Mouse (Mus musculus): ENCODE results near the gene Hipk1. TPM values are rescaled to one million over a fixed set of nuclear protein-coding genes. Genes with fewer than 3 reads are reported as not detected.

The Hipk1 gene
- polyA plus RNA-seq, 1 experiment from 2014 or later = 9.9 TPM

DNA sequence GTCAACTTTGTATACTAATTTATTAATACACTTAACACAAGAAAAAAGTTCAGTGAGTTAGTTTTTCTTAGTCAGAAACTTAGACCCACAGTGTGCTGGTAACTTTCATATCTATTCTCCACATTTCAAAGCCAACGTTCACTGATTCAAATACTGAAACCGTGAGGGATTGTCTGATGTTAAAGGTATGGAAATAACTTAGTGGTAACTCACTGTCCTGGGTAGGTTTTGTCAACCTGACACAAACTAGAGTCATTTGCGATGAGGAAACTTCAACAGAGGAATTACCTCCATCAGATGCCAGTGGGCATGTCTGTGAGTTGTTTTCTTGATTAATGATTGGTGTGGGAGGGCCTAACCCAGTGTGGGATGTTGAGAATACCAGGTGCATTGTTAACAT is 37.7 kb upstream of the Hipk1 start:
- Histone ChIP-seq H3K9ac (no peak overlapping the region), H3K4me2 (no peak overlapping the region), H3K27me3 (replicated peaks) (no peaks in the 10 kb centered on the region), H3K36me3 (peaks cover 3% of the 10 kb centered on the region; the same call in 1 of the 2 replicates), H3K9me3 (no peaks in the 10 kb centered on the region), H3K4me3 (no peak overlapping the region), H3K27ac (replicated peaks) (no peak overlapping the region), H3K4me1 (peaks cover 27% of the 10 kb centered on the region)
- 88% methylated on average over 3 of the region's 3 CpGs for WGBS
- no peak for ATAC-seq (ENCODE audit: extremely low read depth, insufficient number of reproducible peaks, low FRiP score, low TSS enrichment)

DNA sequence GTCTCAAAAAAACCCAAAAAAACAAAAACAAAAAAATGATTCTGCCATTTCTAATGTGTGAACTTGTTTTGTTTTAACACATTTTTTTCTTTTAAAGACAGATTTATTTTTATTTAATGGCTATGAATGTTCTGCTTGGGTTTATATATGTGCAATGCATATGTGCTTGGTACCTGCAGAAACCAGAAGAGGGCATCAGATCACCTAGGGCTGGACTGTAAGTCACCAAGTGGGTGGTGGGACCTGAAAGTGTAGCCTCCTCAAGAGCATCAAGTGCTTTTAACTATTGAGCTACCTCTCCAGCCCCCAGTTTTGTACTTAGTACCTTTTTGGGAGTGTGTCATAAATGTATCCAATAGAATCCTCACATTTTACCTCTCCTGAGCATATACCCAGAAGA is 36.2 kb upstream of the Hipk1 start:
- ATAC-seq (ENCODE audit: extremely low read depth, insufficient number of reproducible peaks, low FRiP score, low TSS enrichment) = no peak
- no peak overlapping the region for H3K9ac ChIP-seq
- H3K4me1 ChIP-seq = peaks cover 24% of the 10 kb centered on the region
- no peak overlapping the region for H3K4me3 ChIP-seq
- H3K27ac ChIP-seq (replicated peaks) = no peak overlapping the region
- H3K36me3 ChIP-seq = peaks cover 14% of the 10 kb centered on the region
- H3K4me2 ChIP-seq = no peak overlapping the region
- H3K27me3 ChIP-seq (replicated peaks) = no peaks in the 10 kb centered on the region
- H3K9me3 ChIP-seq = no peaks in the 10 kb centered on the region

DNA sequence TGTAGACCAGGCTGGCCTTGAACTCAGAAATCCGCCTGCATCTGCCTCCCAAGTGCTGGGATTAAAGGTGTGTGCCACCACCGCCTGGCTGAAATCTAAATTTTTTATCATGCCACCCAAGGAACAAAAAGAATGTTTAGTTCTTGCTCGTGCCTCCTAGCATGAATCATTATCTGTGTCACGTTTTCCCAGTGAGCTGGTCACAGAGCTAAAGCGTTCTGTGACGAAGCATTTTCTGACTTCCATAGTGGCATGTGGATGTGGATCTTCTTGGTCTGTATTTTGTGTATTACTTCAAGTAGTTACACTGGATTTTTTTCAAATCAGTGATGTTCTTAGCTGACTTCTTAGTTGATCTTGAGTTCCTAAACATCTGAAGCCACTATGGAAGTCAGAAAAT is 19.6 kb upstream of the Hipk1 start:
- no peak for ATAC-seq (ENCODE audit: extremely low read depth, insufficient number of reproducible peaks, low FRiP score, low TSS enrichment)
- no peaks in the 10 kb centered on the region for H3K27me3 ChIP-seq (replicated peaks)
- H3K9me3 ChIP-seq = no peaks in the 10 kb centered on the region
- no peak overlapping the region for H3K9ac ChIP-seq
- no peak overlapping the region; the same call in 1 of the 2 replicates for H3K27ac ChIP-seq (replicated peaks)
- H3K36me3 ChIP-seq = peaks cover 47% of the 10 kb centered on the region
- H3K4me2 ChIP-seq = peak overlapping the region; percentile 78
- WGBS = 75% methylated on average over 6 of the region's 6 CpGs
- H3K4me3 ChIP-seq = no peak overlapping the region
- peaks cover 17% of the 10 kb centered on the region for H3K4me1 ChIP-seq

DNA sequence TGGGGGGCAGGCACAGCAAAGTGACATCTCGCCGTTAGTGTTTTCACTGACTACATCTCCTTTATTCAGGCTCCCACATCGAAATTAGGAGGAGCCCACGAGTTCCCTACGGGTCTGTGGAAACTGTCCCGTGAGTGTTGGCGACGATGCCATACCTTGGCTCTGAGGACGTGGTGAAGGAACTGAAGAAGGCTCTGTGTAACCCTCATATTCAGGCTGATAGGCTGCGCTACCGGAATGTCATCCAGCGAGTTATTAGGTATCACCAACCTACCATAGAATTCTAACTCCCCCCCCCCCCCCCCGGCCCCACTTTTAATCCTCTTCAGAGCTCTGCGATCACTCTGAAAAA is 18.4 kb upstream of the Hipk1 start:
- Histone ChIP-seq H3K36me3 (peaks cover 46% of the 10 kb centered on the region), H3K27me3 (replicated peaks) (no peaks in the 10 kb centered on the region), H3K27ac (replicated peaks) (peak overlapping the region; percentile 97), H3K4me2 (peak overlapping the region; percentile 78), H3K9me3 (no peaks in the 10 kb centered on the region), H3K9ac (peak overlapping the region; percentile 95), H3K4me3 (peak overlapping the region; percentile 67), H3K4me1 (peaks cover 17% of the 10 kb centered on the region)
- under 1% methylated on average over 14 of the region's 14 CpGs for WGBS
- ATAC-seq (ENCODE audit: extremely low read depth, insufficient number of reproducible peaks, low FRiP score, low TSS enrichment) = 0 out of 2 replicates have a peak, but pooled peaks have one; percentile 18

DNA sequence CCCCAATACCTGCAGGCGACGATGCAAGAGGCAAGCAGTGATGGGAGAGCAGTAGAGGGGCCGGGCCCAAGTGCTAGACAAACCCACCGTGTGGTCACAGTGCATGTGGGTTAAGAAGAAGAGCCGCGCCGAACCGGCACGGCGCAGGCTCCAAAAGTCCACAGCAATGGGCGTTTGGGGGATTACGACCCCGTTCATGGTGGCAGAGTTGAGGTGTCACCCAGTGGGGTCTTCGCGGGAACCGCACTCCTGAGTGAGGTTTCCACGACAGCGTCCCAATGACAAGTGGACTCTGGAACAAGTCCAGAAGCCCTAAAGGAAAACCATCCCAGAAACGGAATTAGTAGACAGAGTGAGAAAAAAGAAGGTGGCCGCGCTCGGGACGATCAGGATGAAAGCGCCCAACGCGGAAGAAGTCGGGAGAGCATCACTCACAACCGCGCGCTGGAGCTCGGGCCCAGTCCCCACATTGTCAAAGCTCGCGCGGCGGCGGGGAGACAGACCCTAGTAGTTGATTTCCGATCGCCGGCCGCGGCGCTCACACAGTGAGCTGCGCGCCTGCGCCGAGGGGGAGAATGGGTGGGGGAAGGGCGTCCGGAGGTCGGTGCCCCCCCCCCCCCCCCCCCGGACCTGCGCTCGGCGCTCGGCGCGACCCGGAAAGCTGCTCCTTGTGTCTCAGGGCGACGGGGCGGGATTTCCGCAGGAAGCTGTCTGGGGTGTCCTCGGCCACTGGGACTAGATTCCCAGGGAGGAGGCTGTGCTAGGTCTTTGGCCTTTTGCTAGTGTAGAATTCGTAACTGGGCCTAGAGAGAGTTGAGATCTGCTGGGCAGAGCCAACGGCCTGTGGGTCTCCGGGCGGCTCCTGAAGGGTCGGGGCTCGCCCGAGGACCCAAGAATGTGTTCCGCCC is 17.8 kb upstream of the Hipk1 start, which contains the start of the genes Dclre1b, Ap4b1 and Gm43064:
TSS of gene Dclre1b (minus strand) at position 554 of the 908 bp plus-strand sequence.
TSS of gene Ap4b1 (plus strand) at position 630 of the 908 bp plus-strand sequence.
TSS of gene Gm43064 (plus strand) at position 683 of the 908 bp plus-strand sequence.
- Histone ChIP-seq H3K4me3 (peak within 1 kb of the TSS; percentile 67), H3K27ac (replicated peaks) (peak within 1 kb of the TSS; percentile 97), H3K9me3 (no peaks in the 10 kb centered on the region), H3K9ac (peak within 1 kb of the TSS; percentile 95), H3K27me3 (replicated peaks) (no peaks in the 10 kb centered on the region), H3K4me2 (peak within 1 kb of the TSS; percentile 78), H3K36me3 (peaks cover 46% of the 10 kb centered on the region), H3K4me1 (peaks cover 17% of the 10 kb centered on the region)
- WGBS = under 1% methylated on average over 51 of the region's 70 CpGs
- peak; percentile 83 for ATAC-seq (ENCODE audit: extremely low read depth, insufficient number of reproducible peaks, low FRiP score, low TSS enrichment)

DNA sequence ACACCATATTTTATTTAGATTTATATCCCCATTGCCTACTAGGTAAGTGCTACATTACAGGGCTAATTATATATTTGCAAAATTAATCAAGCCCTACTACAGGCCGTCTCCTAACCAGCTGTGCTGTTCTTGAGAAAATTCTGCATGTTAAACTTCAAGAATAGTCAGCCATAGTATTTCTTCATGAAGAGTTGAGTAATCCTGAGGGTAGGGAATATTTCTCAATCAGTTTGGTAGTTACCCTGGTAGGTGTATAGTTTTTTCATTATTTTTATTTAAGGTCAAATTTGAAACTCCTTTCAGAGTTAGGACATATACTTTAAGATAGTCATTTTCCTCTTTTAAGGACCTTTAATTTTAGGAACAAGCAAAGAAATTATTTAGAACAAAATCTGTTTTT is 14.3 kb upstream of the Hipk1 start:
- Histone ChIP-seq H3K9me3 (no peaks in the 10 kb centered on the region), H3K9ac (no peak overlapping the region), H3K4me3 (no peak overlapping the region), H3K36me3 (peaks cover 47% of the 10 kb centered on the region), H3K27ac (replicated peaks) (no peak overlapping the region), H3K4me2 (no peak overlapping the region), H3K27me3 (replicated peaks) (no peaks in the 10 kb centered on the region), H3K4me1 (peaks cover 38% of the 10 kb centered on the region)
- ATAC-seq (ENCODE audit: extremely low read depth, insufficient number of reproducible peaks, low FRiP score, low TSS enrichment) = no peak
- WGBS = 98% methylated on average over 1 of the region's 1 CpGs

DNA sequence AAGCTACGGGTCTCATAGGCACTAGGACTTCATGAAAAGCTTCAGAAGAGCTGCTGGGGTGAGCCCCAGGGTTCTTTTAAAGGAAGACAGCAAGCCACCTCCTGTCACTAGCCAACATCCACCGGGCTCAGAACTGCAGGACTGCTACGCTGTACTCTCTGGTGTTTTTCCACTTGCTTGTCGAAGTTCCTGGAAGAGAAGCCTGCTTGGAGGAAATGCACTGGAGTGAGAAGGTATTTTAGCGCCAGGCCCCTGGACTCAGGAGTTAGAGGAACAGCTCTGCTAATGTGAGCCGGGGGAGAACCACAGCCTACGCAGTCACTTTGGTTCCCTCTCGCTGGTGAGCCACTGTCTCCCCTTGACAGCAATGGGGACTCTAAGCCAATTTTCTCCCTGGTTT is 11.5 kb upstream of the Hipk1 start:
- Histone ChIP-seq H3K4me3 (no peak overlapping the region), H3K36me3 (peaks cover 48% of the 10 kb centered on the region), H3K9me3 (no peaks in the 10 kb centered on the region), H3K4me2 (no peak overlapping the region), H3K4me1 (peaks cover 23% of the 10 kb centered on the region), H3K27me3 (replicated peaks) (no peaks in the 10 kb centered on the region), H3K9ac (no peak overlapping the region), H3K27ac (replicated peaks) (peak overlapping the region; percentile 77)
- WGBS = 77% methylated on average over 8 of the region's 8 CpGs
- no peak for ATAC-seq (ENCODE audit: extremely low read depth, insufficient number of reproducible peaks, low FRiP score, low TSS enrichment)

DNA sequence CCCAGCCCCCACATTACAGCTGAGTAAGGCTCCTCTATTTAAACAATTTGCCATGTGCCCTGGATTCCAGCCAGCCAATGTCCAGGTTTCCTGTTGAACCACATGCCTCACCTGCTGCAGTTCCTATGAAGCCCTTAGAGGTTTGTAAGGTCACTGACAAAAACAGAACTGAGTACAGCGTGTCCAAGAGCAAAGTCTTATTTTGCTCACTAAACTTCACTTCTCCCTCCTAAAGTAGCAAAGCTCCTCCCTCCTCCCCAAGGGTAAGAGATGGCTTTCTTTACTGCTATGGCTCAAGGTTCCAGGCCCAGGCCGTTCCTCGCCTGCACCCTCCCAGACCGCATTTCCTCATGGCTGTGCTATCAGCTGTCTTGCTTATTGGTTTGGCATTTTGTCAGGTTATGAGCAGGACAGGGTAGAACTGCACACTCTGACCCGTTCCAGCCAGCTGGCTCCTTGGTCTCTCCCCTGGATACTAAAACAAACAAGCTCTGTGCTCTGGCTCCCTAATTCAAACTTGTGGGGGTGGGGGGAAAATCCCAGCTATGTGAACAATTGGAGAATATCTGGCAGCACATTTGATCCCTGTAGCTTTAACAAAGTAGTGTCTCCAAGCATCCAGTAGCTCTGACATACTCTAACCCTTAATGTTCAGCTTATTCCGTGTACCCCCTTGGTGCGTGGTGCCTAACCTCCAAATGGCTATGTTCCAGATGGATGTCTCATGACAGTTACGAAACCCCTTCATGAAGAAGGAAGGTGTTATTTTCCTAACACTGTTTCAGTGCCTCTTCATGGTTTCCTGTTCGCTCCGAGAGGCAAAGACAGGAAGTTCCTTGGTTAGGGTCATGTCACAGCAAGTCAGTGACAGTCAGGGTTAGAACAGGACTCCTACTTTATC is 10.5 kb upstream of the Hipk1 start:
- no peak overlapping the region for H3K4me3 ChIP-seq
- peak overlapping the region; percentile 61 for H3K9ac ChIP-seq
- H3K27me3 ChIP-seq (replicated peaks) = 0 out of 2 replicates have a peak, but pooled peaks cover under 1% of the 10 kb centered on the region
- H3K4me1 ChIP-seq = peaks cover 21% of the 10 kb centered on the region
- H3K27ac ChIP-seq (replicated peaks) = peak overlapping the region; percentile 84
- H3K9me3 ChIP-seq = no peaks in the 10 kb centered on the region
- WGBS = 46% methylated on average over 10 of the region's 10 CpGs
- H3K36me3 ChIP-seq = peaks cover 43% of the 10 kb centered on the region
- peak overlapping the region; percentile 38 for H3K4me2 ChIP-seq
- peak; percentile 56; the same call in 1 of the 2 replicates for ATAC-seq (ENCODE audit: extremely low read depth, insufficient number of reproducible peaks, low FRiP score, low TSS enrichment)

DNA sequence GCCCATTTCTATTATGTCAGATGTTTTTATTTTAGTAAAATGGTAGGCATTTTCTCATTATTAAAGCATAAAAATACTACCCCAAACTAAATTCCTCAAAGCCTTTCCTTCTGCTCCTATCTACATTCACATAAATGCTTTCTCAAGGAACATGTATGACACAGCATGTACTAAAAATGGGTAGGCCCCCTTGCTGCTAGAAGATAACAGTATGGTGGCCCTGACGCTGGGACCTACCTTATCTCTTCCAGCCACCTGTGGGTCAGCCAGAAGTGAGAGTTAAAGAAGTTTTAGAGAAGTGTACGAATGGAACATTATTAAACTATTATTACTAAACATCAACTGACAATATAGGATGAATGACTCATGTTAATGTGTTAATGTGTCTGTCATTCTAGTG is 8.1 kb upstream of the Hipk1 start:
- H3K27ac ChIP-seq (replicated peaks) = no peak overlapping the region
- H3K27me3 ChIP-seq (replicated peaks) = 0 out of 2 replicates have a peak, but pooled peaks cover 2% of the 10 kb centered on the region
- ATAC-seq (ENCODE audit: extremely low read depth, insufficient number of reproducible peaks, low FRiP score, low TSS enrichment) = peak; percentile 82
- no peaks in the 10 kb centered on the region for H3K9me3 ChIP-seq
- no peak overlapping the region for H3K9ac ChIP-seq
- no peak overlapping the region for H3K4me3 ChIP-seq
- peaks cover 21% of the 10 kb centered on the region for H3K4me1 ChIP-seq
- WGBS = 26% methylated on average over 2 of the region's 2 CpGs
- H3K4me2 ChIP-seq = no peak overlapping the region
- H3K36me3 ChIP-seq = peaks cover 22% of the 10 kb centered on the region

DNA sequence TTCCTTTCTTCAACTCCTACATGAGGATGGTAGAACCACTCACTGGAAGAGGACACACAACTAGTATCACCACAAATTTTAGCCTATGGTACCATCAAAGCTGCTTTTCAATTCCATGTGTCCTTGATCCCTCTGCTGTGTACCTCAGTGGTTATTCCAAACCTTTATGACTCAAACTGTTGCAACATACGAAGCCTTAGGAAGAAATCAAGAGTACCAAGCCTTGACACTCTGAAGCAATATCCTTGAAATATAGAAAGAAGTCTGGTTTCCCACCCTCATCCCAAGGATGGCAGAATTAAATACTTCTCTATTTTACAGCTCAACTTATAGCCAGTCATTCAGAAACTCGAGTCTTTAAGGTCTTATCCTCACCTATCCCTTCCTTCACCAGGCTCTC is 5.0 kb upstream of the Hipk1 start:
- H3K4me1 ChIP-seq = peaks cover 9% of the 10 kb centered on the region
- H3K27ac ChIP-seq (replicated peaks) = no peak overlapping the region
- H3K9ac ChIP-seq = no peak overlapping the region
- H3K36me3 ChIP-seq = 0 out of 2 replicates have a peak, but pooled peaks cover 3% of the 10 kb centered on the region
- no peak overlapping the region for H3K4me2 ChIP-seq
- H3K9me3 ChIP-seq = no peaks in the 10 kb centered on the region
- no peak for ATAC-seq (ENCODE audit: extremely low read depth, insufficient number of reproducible peaks, low FRiP score, low TSS enrichment)
- 0 out of 2 replicates have a peak, but pooled peaks cover 2% of the 10 kb centered on the region for H3K27me3 ChIP-seq (replicated peaks)
- no peak overlapping the region for H3K4me3 ChIP-seq
- WGBS = 58% methylated on average over 2 of the region's 2 CpGs

DNA sequence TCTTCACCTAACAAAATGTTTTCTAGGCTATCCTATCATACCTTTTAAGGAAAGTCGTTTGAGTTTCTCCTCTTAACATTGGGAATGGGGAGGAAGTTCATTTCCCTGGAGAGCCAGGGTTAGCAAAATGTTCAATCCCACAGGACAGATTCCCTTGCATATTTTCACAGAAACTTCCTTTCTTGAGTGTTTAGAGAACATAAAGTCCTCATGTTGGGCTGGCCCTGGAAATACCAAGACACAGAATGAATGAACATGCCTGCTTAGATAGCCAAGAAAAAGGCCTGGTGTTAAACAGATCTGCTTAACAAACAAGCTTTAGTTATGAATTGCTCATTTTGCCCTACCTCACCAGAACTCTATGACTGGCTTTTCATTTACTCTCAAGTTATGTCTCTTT is 1.2 kb upstream of the Hipk1 start:
- Histone ChIP-seq H3K4me1 (peaks cover 20% of the 10 kb centered on the region), H3K36me3 (no peaks in the 10 kb centered on the region), H3K27me3 (replicated peaks) (0 out of 2 replicates have a peak, but pooled peaks cover 2% of the 10 kb centered on the region), H3K9me3 (no peaks in the 10 kb centered on the region), H3K4me3 (no peak overlapping the region), H3K9ac (no peak overlapping the region), H3K4me2 (peak overlapping the region; percentile 11; the same call in 1 of the 2 replicates), H3K27ac (replicated peaks) (no peak overlapping the region)
- WGBS = 71% methylated on average over 1 of the region's 1 CpGs
- no peak for ATAC-seq (ENCODE audit: extremely low read depth, insufficient number of reproducible peaks, low FRiP score, low TSS enrichment)

Data from heart, embryonic 13.5 days (tissue).